Mouse (Mus musculus) midbrain, embryonic 12.5 days (tissue): ENCODE data around the gene Trnp1. TPM values are rescaled to one million over a fixed set of nuclear protein-coding genes. Genes with fewer than 3 reads are reported as not detected.

Experiments used
- ATAC-seq: fragments of 200-750 bp; cut with Nextera tagmentation; 2 replicates; pipeline ENCODE4 v1.8.0; 2017; ENCODE audit warnings: low read depth, moderate TSS enrichment, moderate library complexity; ENCODE audit not compliant: low FRiP score
- H3K27ac ChIP-seq: fragments of 300-500 bp; sonication (generic); replicated peaks from 2 replicates; pipeline ENCODE4 v1.5.1; 2016; ENCODE audit warnings: mild to moderate bottlenecking
- H3K27me3 ChIP-seq: fragments of 300-500 bp; sonication (generic); 2 replicates; pipeline ENCODE4 v1.6.1; 2016; ENCODE audit warnings: mild to moderate bottlenecking
- H3K36me3 ChIP-seq: fragments of 300-500 bp; sonication (generic); 2 replicates; pipeline ENCODE4 v1.6.1; 2016
- H3K4me1 ChIP-seq: fragments of 300-500 bp; sonication (generic); 2 replicates; pipeline ENCODE4 v1.6.1; 2016
- H3K4me2 ChIP-seq: fragments of 300-500 bp; sonication (generic); replicated peaks from 2 replicates; pipeline ENCODE4 v1.6.1; 2016; ENCODE audit warnings: mild to moderate bottlenecking, moderate library complexity
- H3K4me3 ChIP-seq: fragments of 300-500 bp; sonication (generic); 2 replicates; pipeline ENCODE4 v1.5.1; 2016; ENCODE audit warnings: mild to moderate bottlenecking
- H3K9ac ChIP-seq: fragments of 300-500 bp; sonication (generic); replicated peaks from 2 replicates; pipeline ENCODE4 v1.6.1; 2016; ENCODE audit warnings: mild to moderate bottlenecking, moderate library complexity
- H3K9me3 ChIP-seq: fragments of 300-500 bp; sonication (generic); 2 replicates; pipeline ENCODE4 v1.6.1; 2016; ENCODE audit warnings: mild to moderate bottlenecking
- WGBS: fragments of 180-500 bp; shearing (Covaris S2); methylation state at CpG from one replicate; pipeline ENCODE4 v1.1.7; 2016; 5-methylcytosine and 5-hydroxymethylcytosine counted together
- polyA plus RNA-seq: library from polyadenylated mRNA; unstranded; fragments of >200 nt; fragmentation: Nextera tagmentation; extraction: Ambion mirVana; gene quantifications from 2 replicates; pipeline ENCODE4 v1.2.1, GENCODE M21; 2016

The Trnp1 gene
- polyA plus RNA-seq, 1 experiment from 2014 or later: 1.9 TPM

- Histone ChIP-seq H3K9ac (no peak overlapping the region), H3K36me3 (no peaks in the 10 kb centered on the region), H3K4me2 (no peak overlapping the region), H3K4me1 (0 out of 2 replicates have a peak, but pooled peaks cover 6% of the 10 kb centered on the region), H3K27ac (no peak overlapping the region), H3K27me3 (peaks cover 15% of the 10 kb centered on the region), H3K9me3 (no peaks in the 10 kb centered on the region), H3K4me3 (no peak overlapping the region)
- 19% methylated on average over 13 of the region's 13 CpGs for whole genome bisulfite sequencing
- ATAC-seq: no peak
Measured at GRCm38 (mm10) chr4:133449726-133450125, 48.6 kb downstream of the Trnp1 start.

DNA sequence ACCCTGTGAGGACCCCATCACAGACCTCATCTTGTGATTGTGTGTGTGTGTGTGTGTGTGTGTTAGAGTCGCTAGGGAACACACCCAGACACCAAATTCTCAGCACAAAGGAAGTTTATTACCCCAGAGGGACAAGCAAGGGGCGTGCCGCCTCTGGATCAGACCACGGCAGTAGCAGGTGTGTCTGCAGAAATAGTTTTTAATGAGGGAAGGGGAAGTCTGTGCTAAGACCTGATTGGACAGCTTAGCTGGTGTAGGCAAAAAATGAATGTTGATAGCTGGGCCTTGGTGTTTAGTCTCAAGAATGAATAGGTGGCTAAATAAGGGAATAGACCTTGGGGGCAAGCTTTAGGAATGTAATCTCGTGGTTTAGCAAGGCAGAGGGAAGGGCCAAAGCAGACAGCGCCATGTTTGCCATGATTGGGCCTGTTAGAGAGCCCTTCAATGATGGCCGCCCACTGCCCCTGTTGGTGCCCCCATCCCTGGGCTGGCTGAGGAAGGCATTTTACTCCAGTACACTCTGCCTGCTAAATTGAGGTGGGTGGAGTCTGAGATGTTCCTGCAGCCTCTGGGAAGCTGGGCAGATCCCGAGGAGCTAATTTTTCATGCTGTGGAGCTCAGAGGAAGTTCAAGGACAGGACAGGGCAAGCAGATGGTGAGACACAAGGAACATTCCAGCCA lies 49.5 kb downstream of the Trnp1 start:
- ATAC-seq: no peak
- Histone ChIP-seq H3K4me2 (no peak overlapping the region), H3K27ac (no peak overlapping the region), H3K4me1 (0 out of 2 replicates have a peak, but pooled peaks cover 6% of the 10 kb centered on the region), H3K9me3 (no peaks in the 10 kb centered on the region), H3K9ac (no peak overlapping the region), H3K27me3 (peaks cover 15% of the 10 kb centered on the region), H3K4me3 (no peak overlapping the region), H3K36me3 (no peaks in the 10 kb centered on the region)
- 78% methylated on average over 8 of the region's 8 CpGs for WGBS

- ATAC-seq: no peak
- Histone ChIP-seq H3K4me1 (peaks cover 8% of the 10 kb centered on the region; the same call in 1 of the 2 replicates), H3K9ac (no peak overlapping the region), H3K9me3 (no peaks in the 10 kb centered on the region), H3K27me3 (peaks cover 15% of the 10 kb centered on the region), H3K36me3 (no peaks in the 10 kb centered on the region), H3K27ac (no peak overlapping the region), H3K4me3 (no peak overlapping the region), H3K4me2 (no peak overlapping the region)
- 75% methylated on average over 11 of the region's 11 CpGs for WGBS
Measured at GRCm38 (mm10) chr4:133447967-133448366, 50.4 kb downstream of the Trnp1 start.

GRCm38 (mm10) chr4:133447366-133447765 lies 51.0 kb downstream of the Trnp1 start:
- Histone ChIP-seq H3K4me2 (no peak overlapping the region), H3K27ac (no peak overlapping the region), H3K9ac (no peak overlapping the region), H3K4me1 (peaks cover 11% of the 10 kb centered on the region; the same call in 1 of the 2 replicates), H3K36me3 (no peaks in the 10 kb centered on the region), H3K9me3 (no peaks in the 10 kb centered on the region), H3K4me3 (no peak overlapping the region), H3K27me3 (peaks cover 12% of the 10 kb centered on the region)
- WGBS: 61% methylated on average over 5 of the region's 5 CpGs
- ATAC-seq: no peak

- Histone ChIP-seq H3K4me3 (no peak overlapping the region), H3K4me1 (peaks cover 17% of the 10 kb centered on the region), H3K9ac (no peak overlapping the region), H3K36me3 (no peaks in the 10 kb centered on the region), H3K9me3 (no peaks in the 10 kb centered on the region), H3K4me2 (no peak overlapping the region), H3K27ac (no peak overlapping the region), H3K27me3 (peaks cover 12% of the 10 kb centered on the region)
- WGBS: 93% methylated on average over 5 of the region's 5 CpGs
- ATAC-seq: no peak
Measured at GRCm38 (mm10) chr4:133445727-133446126, 52.6 kb downstream of the Trnp1 start.

DNA sequence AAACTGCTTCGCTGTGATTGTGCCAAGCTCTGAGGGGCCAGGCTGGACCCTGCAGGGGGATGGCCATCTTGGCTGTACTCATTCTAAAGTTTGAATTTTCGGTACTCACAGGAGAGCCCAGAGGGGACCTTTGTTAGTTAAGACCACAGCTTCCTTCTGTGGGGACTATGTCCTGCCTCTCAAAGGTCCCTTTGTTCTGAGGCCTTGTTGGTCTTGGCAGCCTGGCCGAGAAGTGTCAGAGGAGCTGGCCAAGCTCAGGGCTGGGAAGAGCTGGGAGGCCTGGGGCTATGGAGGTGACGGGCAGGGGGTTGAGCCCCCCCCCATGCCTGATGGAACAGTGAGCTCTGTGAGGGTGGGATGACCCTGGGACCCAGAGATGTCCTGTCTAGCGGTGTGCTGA lies 55.3 kb downstream of the Trnp1 start:
- Histone ChIP-seq H3K27ac (no peak overlapping the region; the same call in 1 of the 2 replicates), H3K36me3 (no peaks in the 10 kb centered on the region), H3K4me2 (no peak overlapping the region), H3K4me1 (peaks cover 38% of the 10 kb centered on the region), H3K9me3 (no peaks in the 10 kb centered on the region), H3K27me3 (no peaks in the 10 kb centered on the region), H3K9ac (no peak overlapping the region), H3K4me3 (no peak overlapping the region)
- no peak for ATAC-seq
- WGBS: 52% methylated on average over 5 of the region's 5 CpGs

DNA sequence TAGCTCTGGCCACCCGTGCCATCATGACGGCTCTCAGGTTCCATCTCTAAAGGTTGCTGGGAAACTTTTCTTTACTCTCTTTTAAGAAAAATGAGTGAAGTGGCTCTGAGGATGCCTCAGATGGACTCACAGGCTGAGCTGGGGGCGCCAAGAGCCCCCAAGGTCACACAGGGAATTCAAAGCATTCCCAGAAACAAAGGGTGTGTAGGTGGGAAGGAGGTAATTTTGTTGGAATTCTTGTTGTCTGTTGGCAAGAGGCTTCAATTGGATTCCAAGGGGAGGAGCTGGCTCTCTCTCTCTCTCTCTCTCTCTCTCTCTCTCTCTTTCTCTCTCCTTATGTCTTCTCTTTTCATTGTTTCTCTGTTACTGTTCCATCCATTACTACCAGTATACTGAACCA lies 56.2 kb downstream of the Trnp1 start:
- no peaks in the 10 kb centered on the region for H3K36me3 ChIP-seq
- peaks cover 38% of the 10 kb centered on the region for H3K4me1 ChIP-seq
- H3K9ac ChIP-seq: no peak overlapping the region
- H3K4me2 ChIP-seq: no peak overlapping the region
- H3K27ac ChIP-seq: no peak overlapping the region
- 49% methylated on average over 3 of the region's 3 CpGs for WGBS
- H3K9me3 ChIP-seq: no peaks in the 10 kb centered on the region
- no peaks in the 10 kb centered on the region for H3K27me3 ChIP-seq
- no peak for ATAC-seq
- H3K4me3 ChIP-seq: no peak overlapping the region

Other genes with a start within 250 kb of the Trnp1 start
- 1.3 and 1.8 TPM in 2 replicates for gene Sytl1, start 235.4 kb downstream of the Trnp1 start, polyA plus RNA-seq
- gene Tmem222, start 220.8 kb downstream of the Trnp1 start, polyA plus RNA-seq: 79.9 and 85.5 TPM in 2 replicates
- gene Wdtc1, start 145.1 kb downstream of the Trnp1 start, polyA plus RNA-seq: 24.2 and 26.1 TPM in 2 replicates
- 9.0 and 9.2 TPM in 2 replicates for gene Slc9a1, start 128.8 kb downstream of the Trnp1 start, polyA plus RNA-seq
- 0.13 and 0.60 TPM in 2 replicates for gene Tent5b, start 18.4 kb downstream of the Trnp1 start, polyA plus RNA-seq
- 0.57 and 0.89 TPM in 2 replicates for gene Kdf1, start 20.4 kb upstream of the Trnp1 start, polyA plus RNA-seq
- 370 and 391 TPM in 2 replicates for gene Nudc, start 47.4 kb upstream of the Trnp1 start, polyA plus RNA-seq
- gene Nr0b2, start 54.8 kb upstream of the Trnp1 start, polyA plus RNA-seq: not detected in 2 replicates
- gene Gpatch3, start 76.2 kb upstream of the Trnp1 start, polyA plus RNA-seq: 10.9 and 11.5 TPM in 2 replicates
- 23.0 and 25.3 TPM in 2 replicates for gene Gpn2, start 85.8 kb upstream of the Trnp1 start, polyA plus RNA-seq
- gene Sfn, start 103.6 kb upstream of the Trnp1 start, polyA plus RNA-seq: 6.7 and 9.5 TPM in 2 replicates
- 4.1 and 4.7 TPM in 2 replicates for gene Zdhhc18, start 151.6 kb upstream of the Trnp1 start, polyA plus RNA-seq
- gene Pigv, start 174.1 kb upstream of the Trnp1 start, polyA plus RNA-seq: 18.3 and 19.1 TPM in 2 replicates